Mouse (Mus musculus): ENCODE data around the gene Gm7030. TPM values are rescaled to one million over a fixed set of nuclear protein-coding genes. Genes with fewer than 3 reads are reported as not detected.

Gm7030 gene
- polyA plus RNA-seq, 1 experiment from 2014 or later = not detected

DNA sequence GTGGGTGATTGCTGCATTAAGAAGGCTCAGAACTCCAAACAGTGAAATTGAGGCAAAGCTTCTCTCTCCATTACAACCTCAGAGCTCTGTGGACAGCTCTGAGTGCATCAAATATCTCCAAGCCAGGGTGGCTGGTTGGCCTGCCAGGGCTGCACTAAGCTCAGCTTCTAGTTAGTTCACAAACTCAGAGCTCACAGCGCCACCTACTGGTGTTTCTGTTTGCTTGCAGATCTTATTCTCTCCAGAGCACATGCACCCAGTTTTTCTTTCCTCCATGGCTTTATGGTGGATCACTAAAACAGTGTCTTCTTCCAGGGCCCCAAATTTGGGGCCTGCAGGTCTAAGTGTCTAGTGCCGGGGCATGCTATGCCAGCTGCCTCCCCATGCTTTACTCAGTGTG is 68.4 kb downstream of the Gm7030 start:
- Histone ChIP-seq H3K36me3 (ENCODE audit: control insufficient read depth, insufficient read depth, low read length) (no peaks in the 10 kb centered on the region), H3K27ac (ENCODE audit: low read length) (no peak overlapping the region), H3K27me3 (ENCODE audit: control insufficient read depth, insufficient read depth, low read length) (no peaks in the 10 kb centered on the region), H3K9ac (replicated peaks; ENCODE audit: low read depth, low read length) (no peak overlapping the region), H3K4me3 (ENCODE audit: low read depth, low read length) (no peak overlapping the region), H3K9me3 (ENCODE audit: control insufficient read depth, low read depth, low read length) (no peaks in the 10 kb centered on the region), H3K4me1 (ENCODE audit: control insufficient read depth, insufficient read depth, low read length) (no peaks in the 10 kb centered on the region), H3K4me2 (replicated peaks; ENCODE audit: low read depth, low read length) (no peak overlapping the region)
- ATAC-seq (ENCODE audit: insufficient number of reproducible peaks, insufficient read depth, low FRiP score, low read depth) = no peak
- 38% methylated on average over 2 of the region's 2 CpGs for WGBS

Other genes with a start within 250 kb of the Gm7030 start
- gene Dhx16, start 249.6 kb downstream of the Gm7030 start, polyA plus RNA-seq (2014; fragmentation: Nextera tagmentation; extraction: Ambion mirVana) = 34.0 and 38.0 TPM in 2 replicates
- gene 2310061I04Rik, start 232.0 kb downstream of the Gm7030 start, polyA plus RNA-seq (2014; fragmentation: Nextera tagmentation; extraction: Ambion mirVana) = 26.7 and 29.8 TPM in 2 replicates
- gene Atat1, start 219.3 kb downstream of the Gm7030 start, polyA plus RNA-seq (2014; fragmentation: Nextera tagmentation; extraction: Ambion mirVana) = 84.1 and 98.6 TPM in 2 replicates
- gene Mrps18b, start 213.0 kb downstream of the Gm7030 start, polyA plus RNA-seq (2014; fragmentation: Nextera tagmentation; extraction: Ambion mirVana) = 72.2 and 83.6 TPM in 2 replicates
- 32.6 and 35.4 TPM in 2 replicates for gene Ppp1r10, start 213.0 kb downstream of the Gm7030 start, polyA plus RNA-seq (2014; fragmentation: Nextera tagmentation; extraction: Ambion mirVana)
- 88.0 and 92.7 TPM in 2 replicates for gene Abcf1, start 159.7 kb downstream of the Gm7030 start, polyA plus RNA-seq (2014; fragmentation: Nextera tagmentation; extraction: Ambion mirVana)
- gene Gnl1, start 149.6 kb downstream of the Gm7030 start, polyA plus RNA-seq (2014; fragmentation: Nextera tagmentation; extraction: Ambion mirVana) = 37.6 and 39.4 TPM in 2 replicates
- gene Prr3, start 149.2 kb downstream of the Gm7030 start, polyA plus RNA-seq (2014; fragmentation: Nextera tagmentation; extraction: Ambion mirVana) = 26.9 and 30.6 TPM in 2 replicates
- gene H2-T24, start 108.9 kb downstream of the Gm7030 start, polyA plus RNA-seq (2014; fragmentation: Nextera tagmentation; extraction: Ambion mirVana) = 3.3 and 5.3 TPM in 2 replicates
- gene H2-T23, start 96.6 kb downstream of the Gm7030 start, polyA plus RNA-seq (2014; fragmentation: Nextera tagmentation; extraction: Ambion mirVana) = 8.4 and 10.6 TPM in 2 replicates
- 19.3 and 21.8 TPM in 2 replicates for gene H2-T22, start 86.7 kb downstream of the Gm7030 start, polyA plus RNA-seq (2014; fragmentation: Nextera tagmentation; extraction: Ambion mirVana)
- gene Gm6034, start 86.5 kb downstream of the Gm7030 start, polyA plus RNA-seq (2014; fragmentation: Nextera tagmentation; extraction: Ambion mirVana) = not detected in 2 replicates
- gene Gm11127, start 71.1 kb downstream of the Gm7030 start, polyA plus RNA-seq (2014; fragmentation: Nextera tagmentation; extraction: Ambion mirVana) = not detected in 2 replicates
- gene Gm19684, start 7.7 kb downstream of the Gm7030 start, polyA plus RNA-seq (2014; fragmentation: Nextera tagmentation; extraction: Ambion mirVana) = not detected in 2 replicates
- gene Gm8909, start 39.1 kb upstream of the Gm7030 start, polyA plus RNA-seq (2014; fragmentation: Nextera tagmentation; extraction: Ambion mirVana) = 2.0 and 3.0 TPM in 2 replicates
- gene H2-T3, start 60.9 kb upstream of the Gm7030 start, polyA plus RNA-seq (2014; fragmentation: Nextera tagmentation; extraction: Ambion mirVana) = not detected in 2 replicates
- gene Rpp21, start 128.6 kb upstream of the Gm7030 start, polyA plus RNA-seq (2014; fragmentation: Nextera tagmentation; extraction: Ambion mirVana) = 133 and 167 TPM in 2 replicates
- gene Trim39, start 142.8 kb upstream of the Gm7030 start, polyA plus RNA-seq (2014; fragmentation: Nextera tagmentation; extraction: Ambion mirVana) = 16.3 and 16.4 TPM in 2 replicates
- 0.22 and 0.30 TPM in 2 replicates for gene H2-M10.2, start 157.1 kb upstream of the Gm7030 start, polyA plus RNA-seq (2014; fragmentation: Nextera tagmentation; extraction: Ambion mirVana)
- gene H2-M10.1, start 196.7 kb upstream of the Gm7030 start, polyA plus RNA-seq (2014; fragmentation: Nextera tagmentation; extraction: Ambion mirVana) = not detected in 2 replicates
- gene H2-M10.3, start 239.0 kb upstream of the Gm7030 start, polyA plus RNA-seq (2014; fragmentation: Nextera tagmentation; extraction: Ambion mirVana) = not detected in 2 replicates

All from stomach, embryonic 14.5 days (tissue).